Mouse (Mus musculus) brain, embryonic 14.5 days (tissue): ENCODE data around the gene Ctdsp1.

Source experiments
- CTCF ChIP-seq: fragments of 200-500 bp; IDR thresholded peaks from 2 replicates; pipeline ENCODE4 v1.5.1; 2012; ENCODE audit warnings: inconsistent platforms, mild to moderate bottlenecking, moderate library complexity, borderline replicate concordance; ENCODE audit not compliant: insufficient read depth, insufficient read length; ENCODE audit errors: extremely low read depth
- POLR2A ChIP-seq: fragments of 200-500 bp; IDR thresholded peaks from 2 replicates; pipeline ENCODE4 v1.6.1; 2012; ENCODE audit warnings: mild to moderate bottlenecking, inconsistent platforms, borderline replicate concordance; ENCODE audit not compliant: poor library complexity, insufficient read depth, insufficient read length, severe bottlenecking; ENCODE audit errors: extremely low read depth

- TF ChIP-seq CTCF: no peak
- TF ChIP-seq POLR2A: no peak
Observed at GRCm38 (mm10) chr1:74344163-74344916, 47.0 kb upstream of the Ctdsp1 start.
